8 mouse cellular contexts compared by ENCODE assay signal in genomic region chr12:77789427-77789826, GRCm38 (mm10).
DNase-seq lines count a peak whose midpoint lies in the region; ATAC-seq and TF ChIP-seq lines count a peak whose summit lies in the region.

No protein-coding gene starts in this region.

- no peak overlapping the region for H3K27ac ChIP-seq in heart, embryonic 10.5 days
- H3K27ac ChIP-seq in embryonic fibroblast, embryonic 13.5 days (ENCODE audit: insufficient read depth, low read length), result no peak overlapping the region
- H3K27ac ChIP-seq in limb, embryonic 12.5 days, result no peak overlapping the region
- no peak overlapping the region for H3K27ac ChIP-seq in neural tube, embryonic 11.5 days (ENCODE audit: low read depth, low read length)

- no peaks in the 10 kb centered on the region for H3K9me3 ChIP-seq in heart, embryonic 10.5 days
- H3K9me3 ChIP-seq in limb, embryonic 12.5 days, result no peaks in the 10 kb centered on the region
- H3K9me3 ChIP-seq in neural tube, embryonic 11.5 days (ENCODE audit: control insufficient read depth, low read length), result no peaks in the 10 kb centered on the region

- no peak overlapping the region for H3K9ac ChIP-seq in limb, embryonic 12.5 days (replicated peaks)
- H3K9ac ChIP-seq in neural tube, embryonic 11.5 days (ENCODE audit: low read length), result 0 out of 2 replicates have a peak overlapping the region, but pooled peaks have one; percentile 5

- H3K36me3 ChIP-seq in heart, embryonic 10.5 days, result no peaks in the 10 kb centered on the region
- no peaks in the 10 kb centered on the region for H3K36me3 ChIP-seq in limb, embryonic 12.5 days
- H3K36me3 ChIP-seq in neural tube, embryonic 11.5 days (ENCODE audit: control insufficient read depth, insufficient read depth, low read length), result no peaks in the 10 kb centered on the region

- TF ChIP-seq POLR2A in embryonic fibroblast, embryonic 13.5 days (IDR thresholded peaks at IDR 0.05; ENCODE audit: low read depth, low read length), result no peak

- peaks cover 6% of the 10 kb centered on the region for H3K4me1 ChIP-seq in heart, embryonic 10.5 days
- H3K4me1 ChIP-seq in embryonic fibroblast, embryonic 13.5 days (ENCODE audit: control insufficient read depth, insufficient read depth, low read length), result no peaks in the 10 kb centered on the region; the same call in 1 of the 2 replicates
- H3K4me1 ChIP-seq in limb, embryonic 12.5 days (replicated peaks), result peaks cover 10% of the 10 kb centered on the region
- H3K4me1 ChIP-seq in neural tube, embryonic 11.5 days (ENCODE audit: control insufficient read depth, insufficient read depth, low read length), result no peaks in the 10 kb centered on the region

- peak overlapping the region; percentile 49 for H3K4me3 ChIP-seq in heart, embryonic 10.5 days
- no peak overlapping the region for H3K4me3 ChIP-seq in embryonic fibroblast, embryonic 13.5 days (ENCODE audit: insufficient read depth, low read length)
- peak overlapping the region; percentile 17; the same call in 1 of the 2 replicates for H3K4me3 ChIP-seq in limb, embryonic 12.5 days (replicated peaks)
- no peak overlapping the region for H3K4me3 ChIP-seq in neural tube, embryonic 11.5 days (ENCODE audit: low read depth, low read length)

- intact Hi-C loops in heart, postnatal 36 days (cut with DNase I), result no loop called here

- peak; percentile 39; the same call in 1 of the 2 replicates for TF ChIP-seq CTCF in embryonic fibroblast, embryonic 13.5 days (IDR thresholded peaks at IDR 0.05; ENCODE audit: borderline replicate concordance, insufficient read depth, low read length)

- peak; percentile 63; the same call in 1 of the 2 replicates for ATAC-seq in limb, embryonic 12.5 days (ENCODE audit: insufficient number of reproducible peaks, insufficient read depth, low FRiP score, low TSS enrichment, low read depth)
- 0 out of 2 replicates have a peak, but pooled peaks have one; percentile 56 for ATAC-seq in neural tube, embryonic 11.5 days (ENCODE audit: insufficient read depth, low FRiP score, low TSS enrichment)

- H3K27me3 ChIP-seq in heart, embryonic 10.5 days (ENCODE audit: insufficient read depth, poor library complexity, severe bottlenecking), result peaks cover 4% of the 10 kb centered on the region
- peaks cover 18% of the 10 kb centered on the region for H3K27me3 ChIP-seq in limb, embryonic 12.5 days
- no peaks in the 10 kb centered on the region for H3K27me3 ChIP-seq in neural tube, embryonic 11.5 days (ENCODE audit: control insufficient read depth, insufficient read depth, low read length)

- peak overlapping the region; percentile 55 for H3K4me2 ChIP-seq in limb, embryonic 12.5 days
- peak overlapping the region; percentile 38 for H3K4me2 ChIP-seq in neural tube, embryonic 11.5 days (ENCODE audit: low read depth)

- 2% methylated on average over 8 of the region's 8 CpGs for WGBS in heart, embryonic 10.5 days
- 2% methylated on average over 8 of the region's 8 CpGs for WGBS in limb, embryonic 12.5 days
- WGBS in neural tube, embryonic 11.5 days, result 3% methylated on average over 8 of the region's 8 CpGs

- DNase-seq in heart, embryonic 10.5 days (ENCODE audit: low spot score), result peak; percentile 75
- DNase-seq in heart, postnatal 36 days, result no peak
- peak; percentile 34 to 43 for DNase-seq in B cell, adult 2 months
- DNase-seq in neural tube, embryonic 11.5 days (ENCODE audit: low spot score), result peak; percentile 60
- no peak for DNase-seq in ovary, adult 18-20 months (ENCODE audit: low spot score)
- DNase-seq in frontal cortex, postnatal 25 days (ENCODE audit: low spot score in 2 of 2), result no peak

Comparison
In these comparisons a context has a peak if more than half of its experiments do, and no peak if none do; other contexts are left out.
1. DNase-seq: peak in heart, embryonic 10.5 days (single experiment), B cell, adult 2 months (2 of 2) and neural tube, embryonic 11.5 days (single experiment); none in heart, postnatal 36 days (0 of 2), ovary, adult 18-20 months (single experiment) and frontal cortex, postnatal 25 days (0 of 2).
2. H3K4me3 ChIP-seq: peak in heart, embryonic 10.5 days (single experiment) and limb, embryonic 12.5 days (single experiment); none in embryonic fibroblast, embryonic 13.5 days (single experiment) and neural tube, embryonic 11.5 days (single experiment).